Mouse (Mus musculus) liver, embryonic 15.5 days (tissue): ENCODE data around the gene Sall4. TPM values are rescaled to one million over a fixed set of nuclear protein-coding genes. Genes with fewer than 3 reads are reported as not detected.

Experiments
- ATAC-seq: fragments of 200-750 bp; cut with Nextera tagmentation; 2 replicates; pipeline ENCODE4 v1.8.0; 2017; ENCODE audit warnings: moderate number of reproducible peaks, mild to moderate bottlenecking, moderate library complexity; ENCODE audit not compliant: insufficient read depth
- H3K27ac ChIP-seq: fragments of 300-500 bp; sonication (generic); replicated peaks from 2 replicates; pipeline ENCODE4 v1.5.1; 2015; ENCODE audit warnings: mild to moderate bottlenecking, inconsistent platforms
- H3K27me3 ChIP-seq: fragments of 300-500 bp; sonication (generic); 2 replicates; pipeline ENCODE4 v1.6.1; 2015; ENCODE audit warnings: mild to moderate bottlenecking, inconsistent platforms
- H3K36me3 ChIP-seq: fragments of 300-500 bp; sonication (generic); replicated peaks from 2 replicates; pipeline ENCODE4 v1.6.1; 2015; ENCODE audit warnings: moderate library complexity, mild to moderate bottlenecking, inconsistent platforms
- H3K4me1 ChIP-seq: fragments of 300-500 bp; sonication (generic); replicated peaks from 2 replicates; pipeline ENCODE4 v1.6.1; 2015; ENCODE audit warnings: inconsistent platforms
- H3K4me2 ChIP-seq: fragments of 300-500 bp; sonication (generic); 2 replicates; pipeline ENCODE4 v1.6.1; 2015; ENCODE audit warnings: moderate library complexity, mild to moderate bottlenecking, inconsistent platforms
- H3K4me3 ChIP-seq: fragments of 300-500 bp; sonication (generic); replicated peaks from 2 replicates; pipeline ENCODE4 v1.5.1; 2015; ENCODE audit warnings: mild to moderate bottlenecking, inconsistent platforms
- H3K9ac ChIP-seq: fragments of 300-500 bp; sonication (generic); 2 replicates; pipeline ENCODE4 v1.6.1; 2015; ENCODE audit warnings: moderate library complexity, mild to moderate bottlenecking, inconsistent platforms
- H3K9me3 ChIP-seq: fragments of 300-500 bp; sonication (generic); replicated peaks from 2 replicates; pipeline ENCODE4 v1.6.1; 2016; ENCODE audit warnings: inconsistent platforms
- WGBS: fragments of 180-500 bp; shearing (Covaris S2); methylation state at CpG from one replicate; pipeline ENCODE4 v1.1.7; 2015; ENCODE audit warnings: mixed read lengths; ENCODE audit not compliant: insufficient replicate concordance; 5-methylcytosine and 5-hydroxymethylcytosine counted together
- polyA plus RNA-seq: library from polyadenylated mRNA; unstranded; fragments of >200 nt; fragmentation: Nextera tagmentation; extraction: Ambion mirVana; gene quantifications from 2 replicates; pipeline ENCODE4 v1.2.1, GENCODE M21; 2015

Gene Sall4
- polyA plus RNA-seq, 1 experiment from 2014 or later: 3.6 TPM

- no peak overlapping the region for H3K4me3 ChIP-seq
- H3K4me2 ChIP-seq: no peak overlapping the region
- ATAC-seq: no peak
- no peaks in the 10 kb centered on the region for H3K9me3 ChIP-seq
- no peaks in the 10 kb centered on the region for H3K27me3 ChIP-seq
- no peak overlapping the region for H3K27ac ChIP-seq
- no peak overlapping the region for H3K9ac ChIP-seq
- 59% methylated on average over 12 of the region's 12 CpGs for WGBS
- H3K4me1 ChIP-seq: no peaks in the 10 kb centered on the region
- H3K36me3 ChIP-seq: no peaks in the 10 kb centered on the region
Observed at GRCm38 (mm10) chr2:168728045-168728444, 39.7 kb downstream of the Sall4 start.

DNA sequence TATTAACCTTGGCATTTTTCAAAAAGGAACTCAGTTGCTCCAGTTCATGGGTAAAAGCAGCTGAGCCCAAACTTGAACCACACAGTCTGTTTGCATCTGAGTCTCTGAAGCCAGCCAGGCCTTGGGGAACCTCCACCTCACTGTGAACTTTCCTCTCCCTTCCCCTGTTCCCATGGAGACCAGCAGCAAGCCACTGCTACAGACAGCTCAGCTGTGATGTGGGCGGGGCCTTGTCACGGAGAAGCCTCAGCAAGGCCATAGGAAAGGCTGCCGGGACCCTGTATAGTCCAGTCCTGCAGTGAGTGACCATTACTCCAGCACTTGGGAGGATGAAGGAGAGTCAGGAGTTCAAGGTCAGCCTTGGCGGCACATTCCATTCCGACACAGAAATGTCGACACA lies 41.7 kb downstream of the Sall4 start:
- peak; percentile 48 for ATAC-seq
- H3K9ac ChIP-seq: no peak overlapping the region
- no peaks in the 10 kb centered on the region for H3K27me3 ChIP-seq
- H3K4me3 ChIP-seq: no peak overlapping the region
- no peaks in the 10 kb centered on the region for H3K4me1 ChIP-seq
- no peak overlapping the region for H3K4me2 ChIP-seq
- 63% methylated on average over 6 of the region's 6 CpGs for WGBS
- H3K9me3 ChIP-seq: no peaks in the 10 kb centered on the region
- H3K36me3 ChIP-seq: no peaks in the 10 kb centered on the region
- H3K27ac ChIP-seq: no peak overlapping the region

- 54% methylated on average over 14 of the region's 14 CpGs for WGBS
- H3K9ac ChIP-seq: no peak overlapping the region
- no peaks in the 10 kb centered on the region for H3K36me3 ChIP-seq
- no peak overlapping the region for H3K4me2 ChIP-seq
- ATAC-seq: no peak
- H3K4me3 ChIP-seq: no peak overlapping the region
- no peak overlapping the region for H3K27ac ChIP-seq
- no peaks in the 10 kb centered on the region for H3K27me3 ChIP-seq
- H3K9me3 ChIP-seq: no peaks in the 10 kb centered on the region
- no peaks in the 10 kb centered on the region for H3K4me1 ChIP-seq
Observed at GRCm38 (mm10) chr2:168721313-168721712, 46.4 kb downstream of the Sall4 start.

GRCm38 (mm10) chr2:168719742-168720141 lies 48.0 kb downstream of the Sall4 start:
- no peak overlapping the region for H3K4me2 ChIP-seq
- H3K27me3 ChIP-seq: no peaks in the 10 kb centered on the region
- no peak overlapping the region for H3K9ac ChIP-seq
- H3K27ac ChIP-seq: no peak overlapping the region
- H3K4me3 ChIP-seq: no peak overlapping the region
- 42% methylated on average over 4 of the region's 4 CpGs for WGBS
- H3K36me3 ChIP-seq: no peaks in the 10 kb centered on the region
- ATAC-seq: no peak
- H3K9me3 ChIP-seq: no peaks in the 10 kb centered on the region
- no peaks in the 10 kb centered on the region for H3K4me1 ChIP-seq

- no peak for ATAC-seq
Observed at GRCm38 (mm10) chr2:168718735-168719134, 49.0 kb downstream of the Sall4 start.

DNA sequence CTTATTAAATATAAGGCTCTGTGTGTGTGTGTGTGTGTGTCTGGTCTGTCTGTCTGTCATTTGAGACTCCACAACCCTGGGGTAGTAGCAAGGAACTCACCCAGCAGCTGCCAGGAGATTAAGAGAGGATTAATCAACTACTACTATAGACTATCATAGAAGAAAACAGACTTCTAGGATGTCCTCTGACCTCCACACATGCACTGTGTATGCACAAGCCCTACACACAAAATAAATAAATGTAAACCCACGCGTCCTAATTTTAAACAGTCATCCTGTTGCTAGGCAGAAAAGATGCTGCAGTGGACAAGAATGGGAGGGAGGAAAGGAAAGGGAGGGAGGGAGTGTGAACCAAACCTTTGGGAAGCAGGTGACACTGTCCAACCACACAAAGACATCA lies 49.5 kb downstream of the Sall4 start:
- no peak for ATAC-seq
- Histone ChIP-seq H3K27ac (no peak overlapping the region), H3K9ac (no peak overlapping the region), H3K4me3 (no peak overlapping the region), H3K4me2 (no peak overlapping the region), H3K4me1 (no peaks in the 10 kb centered on the region), H3K9me3 (no peaks in the 10 kb centered on the region), H3K27me3 (no peaks in the 10 kb centered on the region), H3K36me3 (no peaks in the 10 kb centered on the region)
- 71% methylated on average over 2 of the region's 2 CpGs for WGBS

More at GRCm38 (mm10) chr2:168718735-168719134, 49.0 kb downstream of the Sall4 start:
- no peak overlapping the region for H3K9ac ChIP-seq
- no peak overlapping the region for H3K4me3 ChIP-seq
- no peaks in the 10 kb centered on the region for H3K9me3 ChIP-seq
- no peaks in the 10 kb centered on the region for H3K27me3 ChIP-seq
- no peaks in the 10 kb centered on the region for H3K36me3 ChIP-seq
- no peak overlapping the region for H3K27ac ChIP-seq
- no peaks in the 10 kb centered on the region for H3K4me1 ChIP-seq
- H3K4me2 ChIP-seq: no peak overlapping the region
- WGBS: 65% methylated on average over 10 of the region's 10 CpGs

DNA sequence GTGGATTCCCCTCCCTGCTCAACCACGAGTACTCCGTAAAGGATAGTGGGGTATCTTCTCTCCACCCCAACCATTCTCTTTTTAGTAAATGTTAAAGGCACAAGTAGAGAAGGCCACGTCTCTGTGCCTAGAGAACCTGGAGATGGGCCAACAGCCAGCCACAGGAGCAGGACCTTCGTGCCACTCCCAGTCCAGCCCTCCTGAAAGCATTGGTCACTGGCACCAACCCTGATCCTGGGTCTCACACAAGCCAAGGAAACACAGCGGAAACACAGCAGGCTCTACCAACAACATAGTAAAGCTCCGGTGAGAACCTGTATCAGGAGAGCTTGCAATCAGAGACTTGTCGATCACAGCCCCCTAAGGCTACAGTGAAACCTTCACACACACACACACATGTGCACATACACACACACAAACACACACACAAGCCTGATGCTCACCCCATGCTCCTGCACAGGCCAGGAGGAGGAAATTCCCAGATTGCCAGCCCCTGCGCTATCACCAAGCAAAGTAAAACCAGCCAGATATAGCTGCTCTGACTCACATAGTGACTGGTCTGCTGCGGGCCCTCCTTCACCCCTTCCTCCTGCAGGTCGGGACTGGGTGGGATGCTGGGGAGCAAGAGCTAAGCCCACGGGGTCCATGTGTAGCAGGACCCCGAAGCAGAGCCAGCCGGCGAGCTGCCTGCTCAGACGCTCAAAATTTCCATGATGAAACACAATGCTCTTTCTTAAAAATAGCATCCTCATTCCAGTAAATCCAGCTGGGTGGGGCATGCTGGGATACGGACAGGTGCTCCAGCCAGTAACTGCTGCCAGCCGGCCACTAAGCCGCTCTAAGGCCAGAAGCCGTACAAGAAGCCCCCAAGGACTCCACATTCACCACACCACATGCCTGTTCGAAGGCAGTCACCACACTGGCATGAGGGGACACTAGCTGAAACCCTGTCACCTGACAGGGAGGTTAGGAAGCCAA lies 55.3 kb downstream of the Sall4 start:
- no peaks in the 10 kb centered on the region for H3K36me3 ChIP-seq
- H3K27me3 ChIP-seq: no peaks in the 10 kb centered on the region
- H3K4me1 ChIP-seq: no peaks in the 10 kb centered on the region
- H3K9me3 ChIP-seq: no peaks in the 10 kb centered on the region
- no peak overlapping the region for H3K27ac ChIP-seq
- no peak overlapping the region for H3K4me3 ChIP-seq
- H3K9ac ChIP-seq: no peak overlapping the region
- ATAC-seq: no peak
- WGBS: 70% methylated on average over 20 of the region's 20 CpGs
- no peak overlapping the region for H3K4me2 ChIP-seq

- Histone ChIP-seq H3K4me1 (no peaks in the 10 kb centered on the region), H3K27me3 (no peaks in the 10 kb centered on the region), H3K9ac (no peak overlapping the region), H3K4me2 (no peak overlapping the region), H3K27ac (no peak overlapping the region), H3K36me3 (no peaks in the 10 kb centered on the region), H3K4me3 (no peak overlapping the region), H3K9me3 (no peaks in the 10 kb centered on the region)
- ATAC-seq: no peak
- WGBS: 43% methylated on average over 3 of the region's 3 CpGs
Observed at GRCm38 (mm10) chr2:168710979-168711378, 56.8 kb downstream of the Sall4 start.

DNA sequence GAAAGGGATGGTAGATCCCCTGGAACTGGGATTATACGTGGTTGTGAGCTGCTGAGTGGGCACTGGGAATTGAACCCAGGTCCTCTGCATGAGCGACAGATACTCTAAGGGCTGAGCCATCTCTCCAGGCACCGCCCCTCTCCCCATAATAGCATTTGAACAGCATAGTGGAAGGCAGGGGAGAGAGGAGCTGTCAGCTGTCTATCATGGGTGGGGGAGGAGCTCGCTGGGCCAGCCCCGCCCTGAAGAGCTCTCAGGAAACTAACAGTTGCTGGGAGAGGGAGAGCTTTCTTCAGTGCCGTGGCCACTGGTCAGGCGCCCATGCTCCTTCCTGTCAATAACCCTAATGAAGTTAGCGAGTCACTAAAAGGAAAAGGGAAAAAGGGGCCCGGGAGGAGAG lies 60.0 kb downstream of the Sall4 start:
- Histone ChIP-seq H3K27ac (no peak overlapping the region), H3K9ac (no peak overlapping the region), H3K4me1 (no peaks in the 10 kb centered on the region), H3K36me3 (no peaks in the 10 kb centered on the region), H3K27me3 (no peaks in the 10 kb centered on the region), H3K9me3 (no peaks in the 10 kb centered on the region), H3K4me3 (no peak overlapping the region), H3K4me2 (no peak overlapping the region)
- ATAC-seq: no peak
- 35% methylated on average over 9 of the region's 9 CpGs for whole genome bisulfite sequencing

- H3K9me3 ChIP-seq: no peaks in the 10 kb centered on the region
- H3K4me1 ChIP-seq: no peaks in the 10 kb centered on the region
- no peak overlapping the region for H3K9ac ChIP-seq
- 59% methylated on average over 13 of the region's 13 CpGs for whole genome bisulfite sequencing
- H3K36me3 ChIP-seq: no peaks in the 10 kb centered on the region
- no peak overlapping the region for H3K4me3 ChIP-seq
- no peak overlapping the region for H3K4me2 ChIP-seq
- ATAC-seq: no peak
- no peaks in the 10 kb centered on the region for H3K27me3 ChIP-seq
- no peak overlapping the region for H3K27ac ChIP-seq
Observed at GRCm38 (mm10) chr2:168702266-168702665, 65.5 kb downstream of the Sall4 start.
